Mouse (Mus musculus): ENCODE measurements at regions not wholly inside any gene's neighbourhood (a gene's known extent, or its start where the extent isn't known, plus 50 kb on each side); places are given as distances from the start of the nearest gene placed in this dataset.

GRCm38 (mm10) chr2:166408806-166409205 is 253.3 kb upstream of the Sulf2 start:
- no peak for DNase-seq (ENCODE audit: low read depth, low spot score)

- DNase-seq (ENCODE audit: low read depth, low spot score) = no peak
These were observed 252.5 kb upstream of the Sulf2 start for GRCm38 (mm10) chr2:166408009-166408408.

- DNase-seq (ENCODE audit: low read depth, low spot score) = no peak
These were observed 251.4 kb upstream of the Sulf2 start for GRCm38 (mm10) chr2:166406826-166407225.

GRCm38 (mm10) chr2:166403319-166403718 is 247.9 kb upstream of the Sulf2 start:
- no peak for DNase-seq (ENCODE audit: low read depth, low spot score)

- DNase-seq (ENCODE audit: low read depth, low spot score) = no peak
These were observed 246.4 kb upstream of the Sulf2 start for GRCm38 (mm10) chr2:166401860-166402259.

GRCm38 (mm10) chr2:166400304-166400703 is 244.8 kb upstream of the Sulf2 start:
- DNase-seq (ENCODE audit: low read depth, low spot score) = no peak

- no peak for DNase-seq (ENCODE audit: low read depth, low spot score)
These were observed 243.8 kb upstream of the Sulf2 start for GRCm38 (mm10) chr2:166399140-166399830.

- no peak for DNase-seq (ENCODE audit: low read depth, low spot score)
These were observed 243.3 kb upstream of the Sulf2 start for GRCm38 (mm10) chr2:166398774-166399139.

GRCm38 (mm10) chr2:166398156-166398555 is 242.7 kb upstream of the Sulf2 start:
- no peak for DNase-seq (ENCODE audit: low read depth, low spot score)

GRCm38 (mm10) chr2:166394666-166395065 is 239.2 kb upstream of the Sulf2 start:
- DNase-seq (ENCODE audit: low read depth, low spot score) = peak; percentile 61

- no peak for DNase-seq (ENCODE audit: low read depth, low spot score)
These were observed 235.7 kb upstream of the Sulf2 start for GRCm38 (mm10) chr2:166391176-166391575.

GRCm38 (mm10) chr2:166388050-166388449 is 232.6 kb upstream of the Sulf2 start:
- peak; percentile 47 for DNase-seq (ENCODE audit: low read depth, low spot score)

- DNase-seq (ENCODE audit: low read depth, low spot score) = no peak
These were observed 231.4 kb upstream of the Sulf2 start for GRCm38 (mm10) chr2:166386817-166387216.

- peak; percentile 47 for DNase-seq (ENCODE audit: low read depth, low spot score)
These were observed 229.1 kb upstream of the Sulf2 start for GRCm38 (mm10) chr2:166384583-166384982.

GRCm38 (mm10) chr2:166383356-166383755 is 227.9 kb upstream of the Sulf2 start:
- DNase-seq (ENCODE audit: low read depth, low spot score) = no peak

GRCm38 (mm10) chr2:166382180-166382579 is 226.7 kb upstream of the Sulf2 start:
- no peak for DNase-seq (ENCODE audit: low read depth, low spot score)

- DNase-seq (ENCODE audit: low read depth, low spot score) = no peak
These were observed 225.4 kb upstream of the Sulf2 start for GRCm38 (mm10) chr2:166380854-166381253.

GRCm38 (mm10) chr2:166378325-166378724 is 222.9 kb upstream of the Sulf2 start:
- DNase-seq (ENCODE audit: low read depth, low spot score) = no peak

- DNase-seq (ENCODE audit: low read depth, low spot score) = peak; percentile 79
These were observed 221.9 kb upstream of the Sulf2 start for GRCm38 (mm10) chr2:166377329-166377728.

- DNase-seq (ENCODE audit: low read depth, low spot score) = no peak
These were observed 220.2 kb upstream of the Sulf2 start for GRCm38 (mm10) chr2:166375639-166376038.

- no peak for DNase-seq (ENCODE audit: low read depth, low spot score)
These were observed 215.3 kb upstream of the Sulf2 start for GRCm38 (mm10) chr2:166370776-166371175.

- no peak for DNase-seq (ENCODE audit: low read depth, low spot score)
These were observed 206.2 kb upstream of the Sulf2 start for GRCm38 (mm10) chr2:166361645-166362044.

- no peak for DNase-seq (ENCODE audit: low read depth, low spot score)
These were observed 205.3 kb upstream of the Sulf2 start for GRCm38 (mm10) chr2:166360786-166361185.

GRCm38 (mm10) chr2:166359995-166360394 is 204.5 kb upstream of the Sulf2 start:
- DNase-seq (ENCODE audit: low read depth, low spot score) = no peak
